Mouse (Mus musculus) forebrain, embryonic 14.5 days (tissue): ENCODE data around the gene Il1rapl1. TPM values are rescaled to one million over a fixed set of nuclear protein-coding genes. Genes with fewer than 3 reads are reported as not detected.
A peak's percentile ranks its signal among the peaks of the same experiment; 100 is the strongest.

Experiments
- ATAC-seq: fragments of 200-750 bp; cut with Nextera tagmentation; 2 replicates; pipeline ENCODE4 v1.8.0; 2017; ENCODE audit warnings: mild to moderate bottlenecking, moderate library complexity
- DNase-seq: peaks from one replicate; pipeline ENCODE4 v3.0.0-alpha.2; 2015; ENCODE audit warnings: low spot score
- H3K27ac ChIP-seq: fragments of 300-500 bp; sonication (generic); 2 replicates; pipeline ENCODE4 v1.5.1; 2014; ENCODE audit warnings: low read depth, mild to moderate bottlenecking, control low read depth, low read length, moderate library complexity
- H3K27me3 ChIP-seq: fragments of 300-500 bp; sonication (generic); replicated peaks from 2 replicates; pipeline ENCODE4 v1.6.1; 2014; ENCODE audit warnings: low read length, control low read depth, mixed read lengths; ENCODE audit not compliant: control insufficient read depth, insufficient read depth
- H3K36me3 ChIP-seq: fragments of 300-500 bp; sonication (generic); 2 replicates; pipeline ENCODE4 v1.6.1; 2014; ENCODE audit warnings: low read length, control low read depth; ENCODE audit not compliant: control insufficient read depth, insufficient read depth
- H3K4me1 ChIP-seq: fragments of 300-500 bp; sonication (generic); 2 replicates; pipeline ENCODE4 v1.6.1; 2014; ENCODE audit warnings: antibody characterized with exemption, low read length, control low read depth; ENCODE audit not compliant: control insufficient read depth, insufficient read depth
- H3K4me2 ChIP-seq: fragments of 300-500 bp; sonication (generic); 2 replicates; pipeline ENCODE4 v1.6.1; 2014; ENCODE audit warnings: mild to moderate bottlenecking, control low read depth, low read length
- H3K4me3 ChIP-seq: fragments of 300-500 bp; sonication (generic); 2 replicates; pipeline ENCODE4 v1.5.1; 2014; ENCODE audit warnings: low read depth, low read length, control low read depth
- H3K9ac ChIP-seq: fragments of 300-500 bp; sonication (generic); 2 replicates; pipeline ENCODE4 v1.6.1; 2014; ENCODE audit warnings: mild to moderate bottlenecking, low read length, control low read depth, moderate library complexity
- H3K9me3 ChIP-seq: fragments of 300-500 bp; sonication (generic); replicated peaks from 2 replicates; pipeline ENCODE4 v1.6.1; 2016; ENCODE audit warnings: low read length, control low read depth, mixed read lengths; ENCODE audit not compliant: control insufficient read depth
- WGBS: fragments of 180-500 bp; shearing (Covaris S2); extraction: QIAGEN DNeasy Blood & Tissue Kit; methylation state at CpG from one replicate; pipeline ENCODE4 v1.1.7; 2014; 5-methylcytosine and 5-hydroxymethylcytosine counted together
- polyA plus RNA-seq: library from polyadenylated mRNA; unstranded; fragments of >200 nt; fragmentation: Nextera tagmentation; extraction: Ambion mirVana; gene quantifications from 2 replicates; pipeline ENCODE4 v1.2.1, GENCODE M21; 2014

Il1rapl1 gene
- polyA plus RNA-seq = 0.95 and 2.4 TPM in 2 replicates

- H3K9me3 ChIP-seq = no peaks in the 10 kb centered on the region
- peak within 1 kb of the TSS; percentile 51 for H3K4me2 ChIP-seq
- 0 out of 2 replicates have a peak within 1 kb of the TSS, but pooled peaks have one; percentile 21 for H3K27ac ChIP-seq
- ATAC-seq (peak; percentile 86; the same call in 1 of the 2 replicates), DNase-seq (peak; percentile 75)
- H3K27me3 ChIP-seq = no peaks in the 10 kb centered on the region
- H3K36me3 ChIP-seq = no peaks in the 10 kb centered on the region
- H3K4me3 ChIP-seq = peak within 1 kb of the TSS; percentile 36
- H3K9ac ChIP-seq = peak within 1 kb of the TSS; percentile 58
- no peaks in the 10 kb centered on the region for H3K4me1 ChIP-seq
- whole genome bisulfite sequencing = 34% methylated on average over 12 of the region's 12 CpGs
Observed at GRCm38 (mm10) chrX:88115609-88116073, at the start of gene Il1rapl1. Gene Il1rapl1, minus strand, starts transcription at chrX:88115645.

GRCm38 (mm10) chrX:88158037-88158436, 42.6 kb upstream of the Il1rapl1 start:
- DNase-seq (peak; percentile 45), ATAC-seq (peak; percentile 40; the same call in 1 of the 2 replicates)
- Histone ChIP-seq H3K4me2 (no peak overlapping the region), H3K27me3 (no peaks in the 10 kb centered on the region), H3K9ac (no peak overlapping the region), H3K9me3 (no peaks in the 10 kb centered on the region), H3K27ac (no peak overlapping the region), H3K4me3 (no peak overlapping the region), H3K4me1 (no peaks in the 10 kb centered on the region), H3K36me3 (no peaks in the 10 kb centered on the region)
- WGBS = 42% methylated on average over 2 of the region's 2 CpGs

- DNase-seq = no peak
- no peaks in the 10 kb centered on the region for H3K27me3 ChIP-seq
- ATAC-seq = no peak
- no peaks in the 10 kb centered on the region for H3K36me3 ChIP-seq
- H3K9ac ChIP-seq = no peak overlapping the region
- no peak overlapping the region for H3K27ac ChIP-seq
- no peaks in the 10 kb centered on the region for H3K9me3 ChIP-seq
- H3K4me3 ChIP-seq = no peak overlapping the region
- 51% methylated on average over 3 of the region's 3 CpGs for WGBS
- no peak overlapping the region for H3K4me2 ChIP-seq
- no peaks in the 10 kb centered on the region for H3K4me1 ChIP-seq
Observed at GRCm38 (mm10) chrX:88125612-88126011, 10.2 kb upstream of the Il1rapl1 start.

GRCm38 (mm10) chrX:88120070-88120469, 4.6 kb upstream of the Il1rapl1 start:
- 74% methylated on average over 3 of the region's 3 CpGs for WGBS
- no peak overlapping the region for H3K4me3 ChIP-seq
- no peak for DNase-seq
- ATAC-seq = no peak
- H3K9me3 ChIP-seq = no peaks in the 10 kb centered on the region
- H3K4me1 ChIP-seq = no peaks in the 10 kb centered on the region
- H3K4me2 ChIP-seq = no peak overlapping the region
- H3K9ac ChIP-seq = no peak overlapping the region
- H3K27me3 ChIP-seq = no peaks in the 10 kb centered on the region
- H3K27ac ChIP-seq = no peak overlapping the region
- H3K36me3 ChIP-seq = no peaks in the 10 kb centered on the region

GRCm38 (mm10) chrX:88117858-88118257, 2.4 kb upstream of the Il1rapl1 start:
- no peaks in the 10 kb centered on the region for H3K27me3 ChIP-seq
- ATAC-seq (no peak), DNase-seq (no peak)
- H3K4me2 ChIP-seq = no peak overlapping the region
- H3K36me3 ChIP-seq = no peaks in the 10 kb centered on the region
- no peaks in the 10 kb centered on the region for H3K4me1 ChIP-seq
- H3K9me3 ChIP-seq = no peaks in the 10 kb centered on the region
- no peak overlapping the region for H3K27ac ChIP-seq
- no peak overlapping the region for H3K9ac ChIP-seq
- no peak overlapping the region for H3K4me3 ChIP-seq
- WGBS = 44% methylated on average over 3 of the region's 3 CpGs

GRCm38 (mm10) chrX:88116326-88116725, 881 bp upstream of the Il1rapl1 start:
- DNase-seq (no peak), ATAC-seq (no peak)
- Histone ChIP-seq H3K27ac (no peak overlapping the region), H3K27me3 (no peaks in the 10 kb centered on the region), H3K36me3 (no peaks in the 10 kb centered on the region), H3K4me1 (no peaks in the 10 kb centered on the region), H3K9ac (no peak overlapping the region), H3K4me2 (peak overlapping the region; percentile 51), H3K9me3 (no peaks in the 10 kb centered on the region), H3K4me3 (peak overlapping the region; percentile 36; the same call in 1 of the 2 replicates)
- WGBS = 13% methylated on average over 3 of the region's 3 CpGs

GRCm38 (mm10) chrX:88113561-88113960, 1.9 kb downstream of the Il1rapl1 start:
- peak overlapping the region; percentile 51 for H3K4me2 ChIP-seq
- no peak overlapping the region for H3K9ac ChIP-seq
- H3K36me3 ChIP-seq = no peaks in the 10 kb centered on the region
- peak overlapping the region; percentile 36 for H3K4me3 ChIP-seq
- ATAC-seq (no peak), DNase-seq (no peak)
- no peaks in the 10 kb centered on the region for H3K9me3 ChIP-seq
- WGBS = 60% methylated on average over 6 of the region's 6 CpGs
- no peak overlapping the region for H3K27ac ChIP-seq
- H3K27me3 ChIP-seq = no peaks in the 10 kb centered on the region
- H3K4me1 ChIP-seq = no peaks in the 10 kb centered on the region

- H3K27ac ChIP-seq = no peak overlapping the region
- no peaks in the 10 kb centered on the region for H3K27me3 ChIP-seq
- no peak for ATAC-seq
- H3K36me3 ChIP-seq = no peaks in the 10 kb centered on the region
- WGBS = 37% methylated on average over 2 of the region's 2 CpGs
- no peaks in the 10 kb centered on the region for H3K4me1 ChIP-seq
- no peak for DNase-seq
- no peaks in the 10 kb centered on the region for H3K9me3 ChIP-seq
- H3K4me3 ChIP-seq = no peak overlapping the region
- H3K9ac ChIP-seq = no peak overlapping the region
- H3K4me2 ChIP-seq = peak overlapping the region; percentile 21
Observed at GRCm38 (mm10) chrX:88112254-88112653, 3.2 kb downstream of the Il1rapl1 start.

GRCm38 (mm10) chrX:88109733-88110132, 5.7 kb downstream of the Il1rapl1 start:
- Histone ChIP-seq H3K9ac (no peak overlapping the region), H3K27ac (no peak overlapping the region), H3K4me3 (no peak overlapping the region), H3K36me3 (no peaks in the 10 kb centered on the region), H3K4me2 (no peak overlapping the region), H3K9me3 (no peaks in the 10 kb centered on the region), H3K4me1 (no peaks in the 10 kb centered on the region), H3K27me3 (no peaks in the 10 kb centered on the region)
- ATAC-seq = no peak
- 59% methylated on average over 2 of the region's 2 CpGs for WGBS
- DNase-seq = no peak
